ENCODE assay signal across 8 mouse cellular contexts in the genomic region with DNA sequence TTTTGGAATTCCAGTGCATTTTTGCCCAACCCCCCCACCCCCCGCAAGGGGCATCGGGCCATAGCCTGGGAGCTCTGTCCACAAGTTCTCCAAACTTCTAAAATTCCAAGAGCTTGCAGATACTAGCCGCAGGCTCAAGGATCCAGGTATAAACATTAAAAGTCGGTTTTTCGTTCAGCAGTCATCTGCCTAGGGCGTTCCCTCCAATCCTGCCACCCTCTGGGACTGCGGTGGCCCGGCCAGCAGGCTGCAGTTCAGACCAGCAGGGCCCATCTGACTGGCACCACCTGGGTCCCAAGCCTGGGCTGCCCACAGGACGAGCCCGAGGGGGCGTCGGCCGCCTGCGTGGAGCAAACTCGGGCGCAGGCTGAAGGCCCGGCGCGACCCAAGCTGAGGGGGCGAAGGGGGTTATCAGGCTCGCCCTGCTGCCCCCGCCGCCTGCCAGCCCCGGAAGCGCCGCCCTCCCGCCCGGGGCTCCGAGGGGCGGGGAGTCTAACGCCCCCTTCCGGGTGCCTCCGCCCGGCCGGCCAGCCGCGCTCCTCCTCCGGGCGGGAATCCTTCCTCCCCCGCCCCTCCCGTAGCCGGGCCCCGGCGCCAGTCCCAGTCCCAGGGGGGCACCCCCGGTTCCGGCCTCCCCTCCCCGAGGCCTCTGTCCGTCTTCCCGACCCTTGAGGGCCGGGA. TPM values are rescaled to one million over a fixed set of nuclear protein-coding genes. Genes with fewer than 3 reads are reported as not detected.
DNase-seq lines count a peak whose midpoint lies in the region; ATAC-seq and TF ChIP-seq lines count a peak whose summit lies in the region.

No protein-coding gene starts in this region.

- TF ChIP-seq EP300 in liver, embryonic 14.5 days (IDR thresholded peaks at IDR 0.05; ENCODE audit: low read depth) = no peak

- peaks cover 46% of the 10 kb centered on the region for H3K79me2 ChIP-seq in C2C12 (ENCODE audit: control insufficient read depth, insufficient read depth)

- H3K27me3 ChIP-seq in C2C12 (ENCODE audit: control insufficient read depth, insufficient read depth, insufficient read length) = no peaks in the 10 kb centered on the region
- H3K27me3 ChIP-seq in embryonic facial prominence, embryonic 11.5 days (ENCODE audit: control insufficient read depth, insufficient read depth, low read length) = no peaks in the 10 kb centered on the region
- H3K27me3 ChIP-seq in kidney, adult 2 months (replicated peaks; ENCODE audit: control insufficient read depth, insufficient read depth, low read length) = no peaks in the 10 kb centered on the region
- H3K27me3 ChIP-seq in liver, embryonic 14.5 days (ENCODE audit: control insufficient read depth, insufficient read depth, low read length) = no peaks in the 10 kb centered on the region
- no peaks in the 10 kb centered on the region for H3K27me3 ChIP-seq in neural tube, embryonic 12.5 days (replicated peaks)
- H3K27me3 ChIP-seq in thymus, adult 2 months (ENCODE audit: control insufficient read depth, insufficient read depth, low read length) = no peaks in the 10 kb centered on the region

- no peaks in the 10 kb centered on the region for H3K36me3 ChIP-seq in C2C12 (ENCODE audit: control insufficient read depth, insufficient read depth)
- H3K36me3 ChIP-seq in embryonic facial prominence, embryonic 11.5 days (replicated peaks; ENCODE audit: control insufficient read depth, insufficient read depth, low read depth, low read length) = no peaks in the 10 kb centered on the region
- no peaks in the 10 kb centered on the region for H3K36me3 ChIP-seq in kidney, adult 2 months (ENCODE audit: control insufficient read depth, insufficient read depth, low read length)
- H3K36me3 ChIP-seq in liver, embryonic 14.5 days (replicated peaks; ENCODE audit: control insufficient read depth, insufficient read depth, low read depth) = 0 out of 2 replicates have a peak, but pooled peaks cover 4% of the 10 kb centered on the region
- no peaks in the 10 kb centered on the region for H3K36me3 ChIP-seq in neural tube, embryonic 12.5 days
- H3K36me3 ChIP-seq in thymus, adult 2 months (ENCODE audit: control insufficient read depth, insufficient read depth, low read length) = no peaks in the 10 kb centered on the region

- H3K27ac ChIP-seq in embryonic facial prominence, embryonic 11.5 days (replicated peaks; ENCODE audit: low read depth, low read length) = peak overlapping the region; percentile 84
- peak overlapping the region; percentile 90 for H3K27ac ChIP-seq in kidney, adult 2 months (ENCODE audit: insufficient read depth, low read depth, low read length)
- H3K27ac ChIP-seq in liver, embryonic 14.5 days = peak overlapping the region; percentile 90
- peak overlapping the region; percentile 90 for H3K27ac ChIP-seq in neural tube, embryonic 12.5 days
- peak overlapping the region; percentile 39 for H3K27ac ChIP-seq in thymus, adult 2 months (ENCODE audit: control insufficient read depth, insufficient read depth, low read length)

- peak overlapping the region; percentile 67 for H3K4me2 ChIP-seq in embryonic facial prominence, embryonic 11.5 days (ENCODE audit: low read depth, low read length)
- H3K4me2 ChIP-seq in liver, embryonic 14.5 days (ENCODE audit: low read depth) = peak overlapping the region; percentile 96
- H3K4me2 ChIP-seq in neural tube, embryonic 12.5 days (replicated peaks) = peak overlapping the region; percentile 76

- peak; percentile 95 for DNase-seq in adrenal gland, adult 2 months
- peak; percentile 90 for DNase-seq in embryonic facial prominence, embryonic 11.5 days (ENCODE audit: low spot score)
- peak; percentile 99 for DNase-seq in heart, adult 11 months
- DNase-seq in kidney, adult 2 months = peak; percentile 91
- DNase-seq in liver, embryonic 14.5 days (ENCODE audit: low read depth in 3 of 3, low spot score in 3 of 3) = peak; percentile 74 to 77 (median 75)
- peak; percentile 89 for DNase-seq in thymus, adult 2 months

- peak overlapping the region; percentile 93 for H3K9ac ChIP-seq in embryonic facial prominence, embryonic 11.5 days (replicated peaks; ENCODE audit: low read length)
- H3K9ac ChIP-seq in liver, embryonic 14.5 days (replicated peaks) = peak overlapping the region; percentile 98
- H3K9ac ChIP-seq in neural tube, embryonic 12.5 days = peak overlapping the region; percentile 87

- no peak for TF ChIP-seq CTCF in C2C12 (IDR thresholded peaks at IDR 0.05; ENCODE audit: control insufficient read depth, insufficient read depth, insufficient read length)
- TF ChIP-seq CTCF in kidney, adult 2 months (conservative IDR thresholded peaks at IDR 0.05; ENCODE audit: insufficient read depth, insufficient read length, low read depth, low read length) = no peak
- peak; percentile 47 for TF ChIP-seq CTCF in liver, embryonic 14.5 days (IDR thresholded peaks at IDR 0.05; ENCODE audit: low read depth)
- TF ChIP-seq CTCF in thymus, adult 2 months (IDR thresholded peaks at IDR 0.05; ENCODE audit: borderline replicate concordance, control insufficient read depth, extremely low read depth, insufficient read depth, low read length, poor library complexity) = no peak

- WGBS in embryonic facial prominence, embryonic 11.5 days = 1% methylated on average over 46 of the region's 50 CpGs
- WGBS in kidney, adult 2 months = 2% methylated on average over 49 of the region's 50 CpGs
- under 1% methylated on average over 48 of the region's 50 CpGs for WGBS in liver, embryonic 14.5 days (ENCODE audit: insufficient replicate concordance)
- under 1% methylated on average over 49 of the region's 50 CpGs for WGBS in neural tube, embryonic 12.5 days
- 1% methylated on average over 43 of the region's 50 CpGs for WGBS in thymus, adult 2 months

- H3K4me1 ChIP-seq in embryonic facial prominence, embryonic 11.5 days (ENCODE audit: control insufficient read depth, insufficient read depth, low read length) = no peaks in the 10 kb centered on the region
- H3K4me1 ChIP-seq in kidney, adult 2 months (ENCODE audit: control insufficient read depth, insufficient read depth, low read length) = peaks cover 13% of the 10 kb centered on the region; the same call in 1 of the 2 replicates
- peaks cover 27 to 34% of the 10 kb centered on the region in 2 experiments for H3K4me1 ChIP-seq in liver, embryonic 14.5 days (replicated peaks; ENCODE audit: control insufficient read depth in 2 of 2, insufficient read depth in 2 of 2, low read length in 1 of 2)
- peaks cover 27% of the 10 kb centered on the region for H3K4me1 ChIP-seq in neural tube, embryonic 12.5 days
- H3K4me1 ChIP-seq in thymus, adult 2 months (replicated peaks; ENCODE audit: control insufficient read depth, insufficient read depth, low read length) = peaks cover 19% of the 10 kb centered on the region

- H3K79me3 ChIP-seq in C2C12 (ENCODE audit: low read depth) = peaks cover 27% of the 10 kb centered on the region

- peak; percentile 35 for ATAC-seq in embryonic facial prominence, embryonic 11.5 days (replicated peaks; ENCODE audit: insufficient number of reproducible peaks, low FRiP score, low TSS enrichment, low read depth)
- peak; percentile 75 for ATAC-seq in liver, embryonic 14.5 days (ENCODE audit: insufficient read depth)
- ATAC-seq in neural tube, embryonic 12.5 days (ENCODE audit: low FRiP score, low read depth) = peak; percentile 68

- no peak for TF ChIP-seq POLR2A in kidney, adult 2 months (IDR thresholded peaks at IDR 0.05; ENCODE audit: low read depth, low read length)
- no peak; the same call in 1 of the 2 replicates for TF ChIP-seq POLR2A in thymus, adult 2 months (IDR thresholded peaks at IDR 0.05; ENCODE audit: control insufficient read depth, extremely low read depth, insufficient read depth, low read length, poor library complexity)

- H3ac ChIP-seq in C2C12 (ENCODE audit: control insufficient read depth, insufficient read length, low read depth) = peak overlapping the region; percentile 100

- H3K4me3 ChIP-seq in C2C12 (ENCODE audit: insufficient read depth, poor library complexity, severe bottlenecking) = peak overlapping the region; percentile 77
- H3K4me3 ChIP-seq in embryonic facial prominence, embryonic 11.5 days (ENCODE audit: low read depth, low read length) = peak overlapping the region; percentile 79
- H3K4me3 ChIP-seq in kidney, adult 2 months (ENCODE audit: insufficient read depth, low read depth, low read length) = peak overlapping the region; percentile 68
- H3K4me3 ChIP-seq in liver, embryonic 14.5 days (ENCODE audit: insufficient read depth in 1 of 2, low read depth in 2 of 2, low read length in 2 of 2) = peak overlapping the region; percentile 61 to 93
- peak overlapping the region; percentile 90 for H3K4me3 ChIP-seq in neural tube, embryonic 12.5 days
- peak overlapping the region; percentile 90 for H3K4me3 ChIP-seq in thymus, adult 2 months (ENCODE audit: control insufficient read depth, insufficient read depth, low read length)

- H3K9me3 ChIP-seq in embryonic facial prominence, embryonic 11.5 days (replicated peaks; ENCODE audit: control insufficient read depth, low read length) = no peaks in the 10 kb centered on the region
- no peaks in the 10 kb centered on the region for H3K9me3 ChIP-seq in liver, embryonic 14.5 days (ENCODE audit: control insufficient read depth, low read length)
- no peaks in the 10 kb centered on the region for H3K9me3 ChIP-seq in neural tube, embryonic 12.5 days

RNA-seq across cellular contexts. Expression of a gene that starts 5.7 kb away (rescaled TPM):
- polyA plus RNA-seq in C2C12 (2012; fragmentation: generic; extraction: Trizol) = 13.9 TPM
- total RNA-seq in adrenal gland, adult 2 months (2021) = 10 to 100 TPM; 15.4 to 18.6 TPM
- 15.2 and 19.3 TPM in 2 replicates for polyA plus RNA-seq in adrenal gland, adult 2 months (2012; rRNA removed)
- 15.8 and 18.3 TPM in 2 replicates for polyA plus RNA-seq in embryonic facial prominence, embryonic 11.5 days (2014; fragmentation: Nextera tagmentation; extraction: Ambion mirVana)
- 11.9 and 13.3 TPM in 2 replicates for polyA plus RNA-seq in kidney, adult 2 months (2012; rRNA removed)
- polyA plus RNA-seq in liver, embryonic 14.5 days (2012; rRNA removed) = 7.7 and 8.0 TPM in 2 replicates
- 13.7 and 17.1 TPM in 2 replicates for polyA plus RNA-seq in liver, embryonic 14.5 days (2014; fragmentation: Nextera tagmentation; extraction: Ambion mirVana)
- polyA plus RNA-seq in neural tube, embryonic 12.5 days (2016; fragmentation: Nextera tagmentation; extraction: Ambion mirVana) = 19.3 and 20.4 TPM in 2 replicates
- 46.6 and 63.0 TPM in 2 replicates for polyA plus RNA-seq in thymus, adult 2 months (2012; rRNA removed)

RNA-seq across cellular contexts. Expression of a gene that starts 33.3 kb away (rescaled TPM):
- 8.5 TPM for polyA plus RNA-seq in C2C12 (2012; fragmentation: generic; extraction: Trizol)
- total RNA-seq in adrenal gland, adult 2 months (2021) = 10 to 100 TPM; 29.3 to 37.4 TPM
- polyA plus RNA-seq in adrenal gland, adult 2 months (2012; rRNA removed) = 43.0 and 52.9 TPM in 2 replicates
- 26.7 and 29.0 TPM in 2 replicates for polyA plus RNA-seq in embryonic facial prominence, embryonic 11.5 days (2014; fragmentation: Nextera tagmentation; extraction: Ambion mirVana)
- polyA plus RNA-seq in kidney, adult 2 months (2012; rRNA removed) = 73.0 and 77.1 TPM in 2 replicates
- polyA plus RNA-seq in liver, embryonic 14.5 days (2012; rRNA removed) = 315 and 355 TPM in 2 replicates
- 564 and 592 TPM in 2 replicates for polyA plus RNA-seq in liver, embryonic 14.5 days (2014; fragmentation: Nextera tagmentation; extraction: Ambion mirVana)
- 18.3 and 18.9 TPM in 2 replicates for polyA plus RNA-seq in neural tube, embryonic 12.5 days (2016; fragmentation: Nextera tagmentation; extraction: Ambion mirVana)
- 22.5 and 25.7 TPM in 2 replicates for polyA plus RNA-seq in thymus, adult 2 months (2012; rRNA removed)

RNA-seq across cellular contexts. Expression of a gene that starts 36.1 kb away (rescaled TPM):
- 5.5 TPM for polyA plus RNA-seq in C2C12 (2012; fragmentation: generic; extraction: Trizol)
- total RNA-seq in adrenal gland, adult 2 months (2021) = under 1 TPM; 0.09 to 0.24 TPM
- polyA plus RNA-seq in adrenal gland, adult 2 months (2012; rRNA removed) = 0.10 and 0.31 TPM in 2 replicates
- polyA plus RNA-seq in embryonic facial prominence, embryonic 11.5 days (2014; fragmentation: Nextera tagmentation; extraction: Ambion mirVana) = 0.29 and 0.45 TPM in 2 replicates
- 0.91 and 0.95 TPM in 2 replicates for polyA plus RNA-seq in kidney, adult 2 months (2012; rRNA removed)
- 0.02 and 0.06 TPM in 2 replicates for polyA plus RNA-seq in liver, embryonic 14.5 days (2012; rRNA removed)
- not detected in 2 replicates for polyA plus RNA-seq in liver, embryonic 14.5 days (2014; fragmentation: Nextera tagmentation; extraction: Ambion mirVana)
- 0.23 and 0.34 TPM in 2 replicates for polyA plus RNA-seq in neural tube, embryonic 12.5 days (2016; fragmentation: Nextera tagmentation; extraction: Ambion mirVana)
- polyA plus RNA-seq in thymus, adult 2 months (2012; rRNA removed) = 5.6 TPM in 2 replicates

RNA-seq across cellular contexts. Expression of a gene that starts 49.1 kb away (rescaled TPM):
- polyA plus RNA-seq in C2C12 (2012; fragmentation: generic; extraction: Trizol) = 0.01 TPM
- under 1 TPM; 0.52 to 0.66 TPM for total RNA-seq in adrenal gland, adult 2 months (2021)
- not detected in 2 replicates for polyA plus RNA-seq in adrenal gland, adult 2 months (2012; rRNA removed)
- polyA plus RNA-seq in embryonic facial prominence, embryonic 11.5 days (2014; fragmentation: Nextera tagmentation; extraction: Ambion mirVana) = 1.7 and 2.8 TPM in 2 replicates
- 114 and 119 TPM in 2 replicates for polyA plus RNA-seq in kidney, adult 2 months (2012; rRNA removed)
- 2.8 and 3.3 TPM in 2 replicates for polyA plus RNA-seq in liver, embryonic 14.5 days (2012; rRNA removed)
- 4.9 and 8.5 TPM in 2 replicates for polyA plus RNA-seq in liver, embryonic 14.5 days (2014; fragmentation: Nextera tagmentation; extraction: Ambion mirVana)
- polyA plus RNA-seq in neural tube, embryonic 12.5 days (2016; fragmentation: Nextera tagmentation; extraction: Ambion mirVana) = 0.05 and 0.61 TPM in 2 replicates
- polyA plus RNA-seq in thymus, adult 2 months (2012; rRNA removed) = 0.98 and 1.3 TPM in 2 replicates

RNA-seq across cellular contexts. Expression of a gene that starts 52.7 kb away (rescaled TPM):
- polyA plus RNA-seq in C2C12 (2012; fragmentation: generic; extraction: Trizol) = 21.1 TPM
- total RNA-seq in adrenal gland, adult 2 months (2021) = 10 to 100 TPM; 13.3 to 25.0 TPM
- polyA plus RNA-seq in adrenal gland, adult 2 months (2012; rRNA removed) = 27.6 and 28.6 TPM in 2 replicates
- 20.4 and 26.0 TPM in 2 replicates for polyA plus RNA-seq in embryonic facial prominence, embryonic 11.5 days (2014; fragmentation: Nextera tagmentation; extraction: Ambion mirVana)
- polyA plus RNA-seq in kidney, adult 2 months (2012; rRNA removed) = 104 and 112 TPM in 2 replicates
- polyA plus RNA-seq in liver, embryonic 14.5 days (2012; rRNA removed) = 5.7 and 5.9 TPM in 2 replicates
- polyA plus RNA-seq in liver, embryonic 14.5 days (2014; fragmentation: Nextera tagmentation; extraction: Ambion mirVana) = 5.8 and 6.3 TPM in 2 replicates
- 19.8 and 21.9 TPM in 2 replicates for polyA plus RNA-seq in neural tube, embryonic 12.5 days (2016; fragmentation: Nextera tagmentation; extraction: Ambion mirVana)
- polyA plus RNA-seq in thymus, adult 2 months (2012; rRNA removed) = 18.6 and 20.5 TPM in 2 replicates

Comparison
In these comparisons a context has a peak if more than half of its experiments do, and no peak if none do; other contexts are left out.
1. Peak in every context shown above with its lines: DNase-seq, ATAC-seq, H3K4me3 ChIP-seq and H3K27ac ChIP-seq.
2. H3K27ac ChIP-seq: peak in every context shown above with its lines; median percentile 90 in kidney, adult 2 months; 90 in liver, embryonic 14.5 days; 90 in neural tube, embryonic 12.5 days; 84 in embryonic facial prominence, embryonic 11.5 days; 39 in thymus, adult 2 months.